Mouse (Mus musculus) forebrain, postnatal 0 days (tissue): ENCODE data around the gene Rasal1. TPM values are rescaled to one million over a fixed set of nuclear protein-coding genes. Genes with fewer than 3 reads are reported as not detected.

Source experiments
- ATAC-seq: fragments of 200-750 bp; cut with Nextera tagmentation; 2 replicates; pipeline ENCODE4 v1.8.0; 2017; ENCODE audit warnings: mild to moderate bottlenecking, moderate library complexity
- DNase-seq: peaks from one replicate; pipeline ENCODE4 v3.0.0-alpha.2; 2015
- H3K27ac ChIP-seq: fragments of 300-500 bp; sonication (generic); 2 replicates; pipeline ENCODE4 v1.5.1; 2014; ENCODE audit warnings: low read depth, mild to moderate bottlenecking, antibody characterized with exemption, low read length, moderate library complexity, mixed read lengths
- H3K27me3 ChIP-seq: fragments of 300-500 bp; sonication (generic); 2 replicates; pipeline ENCODE4 v1.6.1; 2014; ENCODE audit warnings: mild to moderate bottlenecking, low read length, mixed read lengths; ENCODE audit not compliant: insufficient read depth
- H3K36me3 ChIP-seq: fragments of 300-500 bp; sonication (generic); 2 replicates; pipeline ENCODE4 v1.6.1; 2014; ENCODE audit warnings: mild to moderate bottlenecking, moderate library complexity; ENCODE audit not compliant: insufficient read depth
- H3K4me1 ChIP-seq: fragments of 300-500 bp; sonication (generic); 2 replicates; pipeline ENCODE4 v1.6.1; 2014; ENCODE audit warnings: antibody characterized with exemption; ENCODE audit not compliant: insufficient read depth
- H3K4me2 ChIP-seq: fragments of 300-500 bp; sonication (generic); 2 replicates; pipeline ENCODE4 v1.6.1; 2014; ENCODE audit warnings: low read depth, mild to moderate bottlenecking, moderate library complexity
- H3K4me3 ChIP-seq: fragments of 300-500 bp; sonication (generic); 2 replicates; pipeline ENCODE4 v1.5.1; 2014; ENCODE audit warnings: low read depth, low read length, mixed read lengths
- H3K9ac ChIP-seq: fragments of 300-500 bp; sonication (generic); 2 replicates; pipeline ENCODE4 v1.6.1; 2014; ENCODE audit warnings: mild to moderate bottlenecking
- H3K9me3 ChIP-seq: fragments of 300-500 bp; sonication (generic); 2 replicates; pipeline ENCODE4 v1.6.1; 2016; ENCODE audit warnings: low read length
- CTCF ChIP-seq: sonication (generic); IDR thresholded peaks from 2 replicates; pipeline ENCODE4 v1.5.1; 2016; ENCODE audit warnings: antibody characterized with exemption, control low read depth, low read depth
- WGBS: fragments of 180-500 bp; shearing (Covaris S2); extraction: QIAGEN DNeasy Blood & Tissue Kit; methylation state at CpG from one replicate; pipeline ENCODE4 v1.1.7; 2014; 5-methylcytosine and 5-hydroxymethylcytosine counted together
- polyA plus RNA-seq: library from polyadenylated mRNA; unstranded; fragments of >200 nt; fragmentation: Nextera tagmentation; extraction: Ambion mirVana; gene quantifications from 2 replicates; pipeline ENCODE4 v1.2.1, GENCODE M21; 2015
- total RNA-seq: library from RNA; depleted of rRNA; stranded (reverse); fragments of >200 nt; gene quantifications from 2 replicates; pipeline ENCODE4 v1.2.3, GENCODE M21; 2014

The Rasal1 gene
- total and polyA plus RNA-seq, 2 experiments from 2014 or later, result 20.0 to 36.8 TPM

DNA sequence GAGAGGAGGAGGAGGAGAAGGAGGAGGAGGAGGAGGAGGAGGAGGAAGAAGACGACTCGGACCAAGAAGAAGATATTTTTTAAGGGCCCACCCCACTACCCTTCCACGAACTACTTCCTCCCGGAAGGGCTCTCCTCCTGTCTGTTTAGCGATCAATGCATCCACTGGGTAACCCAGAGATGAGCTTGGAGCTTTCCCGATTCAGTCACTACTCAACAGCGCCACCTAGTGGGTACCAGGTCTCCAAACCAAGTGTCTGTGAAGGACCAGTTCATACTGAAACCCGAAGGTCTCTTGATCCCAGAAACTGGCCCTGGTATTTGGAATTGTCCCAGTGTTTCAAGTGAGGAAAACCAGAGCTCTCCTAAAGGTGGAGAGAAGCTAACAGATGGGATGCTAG lies 42.9 kb upstream of the Rasal1 start:
- Histone ChIP-seq H3K4me3 (peak overlapping the region; percentile 41), H3K4me2 (peak overlapping the region; percentile 65), H3K9ac (no peak overlapping the region; the same call in 1 of the 2 replicates), H3K36me3 (no peaks in the 10 kb centered on the region), H3K27me3 (no peaks in the 10 kb centered on the region), H3K4me1 (no peaks in the 10 kb centered on the region), H3K9me3 (no peaks in the 10 kb centered on the region), H3K27ac (peak overlapping the region; percentile 79)
- 1% methylated on average over 8 of the region's 8 CpGs for WGBS
- DNase-seq (peak; percentile 96), ATAC-seq (peak; percentile 88)
- peak; percentile 95 for TF ChIP-seq CTCF

- no peak for DNase-seq
Measured at GRCm38 (mm10) chr5:120606590-120607200, 41.9 kb upstream of the Rasal1 start.

DNA sequence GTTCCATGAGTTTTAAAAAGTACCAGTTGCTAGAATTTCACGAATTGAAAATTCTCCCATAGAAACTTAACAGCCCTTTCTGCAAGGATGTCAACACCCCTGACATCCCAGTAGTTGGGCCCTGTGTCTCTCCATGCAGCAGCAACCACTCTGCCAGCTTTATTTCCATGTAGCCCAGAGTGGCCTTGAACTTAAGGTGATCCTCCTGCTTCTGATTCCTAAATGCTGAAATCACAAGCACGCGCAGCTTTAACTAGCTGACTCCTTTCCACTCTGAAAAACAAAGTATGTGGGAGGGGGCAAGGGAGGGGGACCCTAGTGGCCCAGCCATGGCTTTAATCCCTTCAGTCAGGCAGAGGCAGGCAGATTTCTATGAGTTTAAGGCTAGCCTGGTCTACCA lies 41.3 kb upstream of the Rasal1 start:
- no peaks in the 10 kb centered on the region for H3K36me3 ChIP-seq
- WGBS, result 83% methylated on average over 3 of the region's 3 CpGs
- no peak overlapping the region for H3K27ac ChIP-seq
- no peaks in the 10 kb centered on the region for H3K9me3 ChIP-seq
- no peak for ATAC-seq
- no peak overlapping the region for H3K9ac ChIP-seq
- no peaks in the 10 kb centered on the region for H3K27me3 ChIP-seq
- H3K4me2 ChIP-seq, result no peak overlapping the region
- no peak for DNase-seq
- H3K4me1 ChIP-seq, result peaks cover 6% of the 10 kb centered on the region; the same call in 1 of the 2 replicates
- H3K4me3 ChIP-seq, result no peak overlapping the region
- no peak for TF ChIP-seq CTCF

More at GRCm38 (mm10) chr5:120606590-120607200, 41.9 kb upstream of the Rasal1 start:
- Histone ChIP-seq H3K9ac (no peak overlapping the region), H3K27ac (no peak overlapping the region), H3K4me3 (no peak overlapping the region), H3K4me1 (peaks cover 5% of the 10 kb centered on the region; the same call in 1 of the 2 replicates), H3K27me3 (no peaks in the 10 kb centered on the region), H3K36me3 (no peaks in the 10 kb centered on the region), H3K4me2 (no peak overlapping the region), H3K9me3 (no peaks in the 10 kb centered on the region)
- WGBS, result 79% methylated on average over 25 of the region's 25 CpGs
- TF ChIP-seq CTCF, result no peak
- no peak for ATAC-seq

DNA sequence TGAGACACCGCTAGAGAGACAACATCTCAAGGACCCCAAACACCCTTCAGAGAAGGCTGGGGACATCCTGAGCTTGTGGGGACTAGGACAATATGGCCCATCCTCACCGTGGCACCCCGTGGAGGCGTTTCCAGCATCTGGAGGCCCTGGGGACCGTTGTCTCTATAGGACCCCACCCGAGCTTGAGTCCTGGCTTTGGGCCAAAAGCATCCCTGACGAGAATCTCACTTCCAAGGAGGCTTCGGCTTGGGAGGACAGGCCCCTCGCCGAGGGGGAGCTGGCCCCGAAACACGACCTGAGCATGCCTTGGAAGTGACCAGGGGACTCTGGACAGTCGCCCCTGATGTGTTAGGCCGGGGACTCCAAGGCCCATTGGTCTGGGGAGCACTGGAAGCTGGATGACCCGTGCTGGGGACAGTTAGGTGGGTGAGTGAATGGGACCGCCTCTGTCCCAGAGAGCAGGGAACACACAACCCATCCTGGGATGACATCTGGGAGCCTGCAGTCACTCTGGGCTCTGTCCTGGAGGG lies 39.3 kb upstream of the Rasal1 start:
- H3K4me3 ChIP-seq, result no peak overlapping the region
- peaks cover 11% of the 10 kb centered on the region; the same call in 1 of the 2 replicates for H3K4me1 ChIP-seq
- H3K36me3 ChIP-seq, result no peaks in the 10 kb centered on the region
- ATAC-seq, result no peak
- H3K9ac ChIP-seq, result no peak overlapping the region
- no peak for TF ChIP-seq CTCF
- no peak for DNase-seq
- no peak overlapping the region for H3K27ac ChIP-seq
- WGBS, result 76% methylated on average over 16 of the region's 16 CpGs
- H3K27me3 ChIP-seq, result no peaks in the 10 kb centered on the region
- H3K4me2 ChIP-seq, result no peak overlapping the region
- no peaks in the 10 kb centered on the region for H3K9me3 ChIP-seq

GRCm38 (mm10) chr5:120610906-120611305 lies 37.7 kb upstream of the Rasal1 start:
- H3K9ac ChIP-seq, result no peak overlapping the region
- no peak for ATAC-seq
- no peak overlapping the region for H3K4me3 ChIP-seq

DNA sequence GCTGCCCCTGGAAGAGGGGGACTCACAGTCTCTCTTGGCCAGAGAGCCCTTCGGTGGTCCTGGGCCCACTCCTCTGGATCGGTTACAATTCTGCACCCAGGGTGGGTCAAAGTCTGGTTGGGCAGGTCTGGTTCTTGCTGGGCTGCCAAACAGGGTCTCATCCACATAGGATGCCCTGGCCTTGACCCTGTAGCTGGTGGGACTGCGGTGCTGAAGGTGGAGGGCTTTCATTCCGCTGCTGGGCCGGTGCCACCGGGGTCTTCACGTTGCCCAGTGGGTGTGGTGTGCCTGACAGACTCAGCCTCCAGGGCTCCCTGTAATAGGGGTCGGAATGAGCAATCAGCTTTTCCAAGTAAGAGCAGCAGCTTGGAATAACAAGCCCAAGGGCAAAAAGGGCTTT lies 37.2 kb upstream of the Rasal1 start:
- Histone ChIP-seq H3K4me3 (peak overlapping the region; percentile 76), H3K4me1 (peaks cover 11% of the 10 kb centered on the region; the same call in 1 of the 2 replicates), H3K27ac (no peak overlapping the region), H3K36me3 (no peaks in the 10 kb centered on the region), H3K27me3 (no peaks in the 10 kb centered on the region), H3K9me3 (no peaks in the 10 kb centered on the region), H3K9ac (peak overlapping the region; percentile 73), H3K4me2 (peak overlapping the region; percentile 67)
- DNase-seq (no peak), ATAC-seq (no peak)
- TF ChIP-seq CTCF, result no peak
- 42% methylated on average over 8 of the region's 8 CpGs for WGBS

More at GRCm38 (mm10) chr5:120610906-120611305, 37.7 kb upstream of the Rasal1 start:
- Histone ChIP-seq H3K4me1 (peaks cover 11% of the 10 kb centered on the region; the same call in 1 of the 2 replicates), H3K4me2 (peak overlapping the region; percentile 67), H3K27ac (no peak overlapping the region), H3K27me3 (no peaks in the 10 kb centered on the region), H3K9me3 (no peaks in the 10 kb centered on the region), H3K36me3 (no peaks in the 10 kb centered on the region)
- 89% methylated on average over 5 of the region's 5 CpGs for WGBS
- no peak for DNase-seq
- TF ChIP-seq CTCF, result no peak

DNA sequence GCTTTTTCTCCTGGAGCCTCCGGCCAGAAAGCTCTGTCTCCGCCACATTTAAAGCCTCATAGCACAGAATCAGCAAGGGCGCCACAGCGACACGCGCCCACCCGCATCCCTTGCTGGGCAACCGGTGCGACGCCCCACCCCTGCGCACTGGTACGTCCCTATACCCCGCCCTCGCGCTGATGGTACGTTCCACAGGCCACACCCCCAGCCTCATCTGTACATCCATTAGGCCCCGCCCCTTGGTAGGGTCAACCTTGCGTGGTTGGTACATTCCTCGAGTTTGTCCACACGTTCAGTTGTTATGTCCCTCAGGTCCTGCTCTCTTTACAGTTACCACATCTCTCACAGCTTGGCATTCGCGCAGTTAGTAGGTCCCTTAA lies 36.2 kb upstream of the Rasal1 start, which contains the start of the genes Rita1 and Ddx54:
Rita1 (minus strand) TSS at position 148 of the 380 bp plus-strand sequence.
Ddx54 (plus strand) TSS at position 298 of the 380 bp plus-strand sequence.
- H3K36me3 ChIP-seq, result peaks cover under 1% of the 10 kb centered on the region; the same call in 1 of the 2 replicates
- H3K9me3 ChIP-seq, result no peaks in the 10 kb centered on the region
- under 1% methylated on average over 22 of the region's 22 CpGs for WGBS
- H3K9ac ChIP-seq, result peak within 1 kb of the TSS; percentile 73
- H3K4me1 ChIP-seq, result peaks cover 11% of the 10 kb centered on the region; the same call in 1 of the 2 replicates
- no peaks in the 10 kb centered on the region for H3K27me3 ChIP-seq
- TF ChIP-seq CTCF, result no peak
- H3K27ac ChIP-seq, result peak within 1 kb of the TSS; percentile 93
- H3K4me2 ChIP-seq, result peak within 1 kb of the TSS; percentile 67
- DNase-seq (no peak), ATAC-seq (peak; percentile 82)
- H3K4me3 ChIP-seq, result peak within 1 kb of the TSS; percentile 76
